7 mouse cellular contexts compared by ENCODE assay signal in genomic region chr16:46022189-46022928, GRCm38 (mm10). TPM values are rescaled to one million over a fixed set of nuclear protein-coding genes. Genes with fewer than 3 reads are reported as not detected.
DNase-seq lines count a peak whose midpoint lies in the region; ATAC-seq and TF ChIP-seq lines count a peak whose summit lies in the region.

No protein-coding gene starts in this region.

- no peaks in the 10 kb centered on the region for H3K27me3 ChIP-seq in Patski
- H3K27me3 ChIP-seq in forebrain, embryonic 14.5 days (replicated peaks; ENCODE audit: control insufficient read depth, insufficient read depth, low read length) = no peaks in the 10 kb centered on the region
- H3K27me3 ChIP-seq in hindbrain, embryonic 11.5 days (ENCODE audit: control insufficient read depth, insufficient read depth, low read length) = no peaks in the 10 kb centered on the region

- H3K27ac ChIP-seq in forebrain, embryonic 14.5 days (ENCODE audit: low read depth, low read length) = no peak overlapping the region
- no peak overlapping the region for H3K27ac ChIP-seq in hindbrain, embryonic 11.5 days (ENCODE audit: low read depth, low read length)

- no peaks in the 10 kb centered on the region for H3K9me3 ChIP-seq in forebrain, embryonic 14.5 days (replicated peaks; ENCODE audit: control insufficient read depth, low read length)
- no peaks in the 10 kb centered on the region for H3K9me3 ChIP-seq in hindbrain, embryonic 11.5 days (ENCODE audit: control insufficient read depth, low read length)

- no peaks in the 10 kb centered on the region for H3K36me3 ChIP-seq in forebrain, embryonic 14.5 days (ENCODE audit: control insufficient read depth, insufficient read depth, low read length)
- H3K36me3 ChIP-seq in hindbrain, embryonic 11.5 days (ENCODE audit: control insufficient read depth, insufficient read depth, low read length) = no peaks in the 10 kb centered on the region

- POLR2A ChIA-PET in Patski (lab: Charles Lee) = interaction anchor here (1.0 kb wide), 1 partner anchor 53 kb away, joined by 3 read pairs; no protein-coding TSS in a partner anchor

- in situ Hi-C loops in Patski (cut with MboI; ENCODE audit: low pct_unique_long_range_greater_than_20kb) = loop anchor here (10.0 kb wide), 2 partner anchors 48 to 338 kb away; no protein-coding TSS in a partner anchor

- H3K4me2 ChIP-seq in forebrain, embryonic 14.5 days (ENCODE audit: low read length) = no peak overlapping the region
- H3K4me2 ChIP-seq in hindbrain, embryonic 11.5 days (replicated peaks; ENCODE audit: low read depth, low read length) = no peak overlapping the region

- H3K9ac ChIP-seq in forebrain, embryonic 14.5 days (ENCODE audit: low read length) = no peak overlapping the region
- no peak overlapping the region for H3K9ac ChIP-seq in hindbrain, embryonic 11.5 days (ENCODE audit: low read depth, low read length)

- WGBS in forebrain, embryonic 14.5 days = 47% methylated on average over 5 of the region's 5 CpGs
- 50% methylated on average over 5 of the region's 5 CpGs for WGBS in hindbrain, embryonic 11.5 days

- ATAC-seq in Patski = peak; percentile 96
- peak; percentile 92 for ATAC-seq in forebrain, embryonic 14.5 days
- peak; percentile 82 for ATAC-seq in hindbrain, embryonic 11.5 days (ENCODE audit: low FRiP score)

- H3K4me1 ChIP-seq in forebrain, embryonic 14.5 days (ENCODE audit: control insufficient read depth, insufficient read depth, low read length) = no peaks in the 10 kb centered on the region
- no peaks in the 10 kb centered on the region for H3K4me1 ChIP-seq in hindbrain, embryonic 11.5 days (replicated peaks; ENCODE audit: control insufficient read depth, insufficient read depth, low read length)

- TF ChIP-seq CTCF in Patski (IDR thresholded peaks at IDR 0.05) = peak; percentile 92

- CTCF ChIA-PET in Patski (lab: Charles Lee) = interaction anchor here (0.7 to 2.4 kb wide), 13 partner anchors 10 to 316 kb away, joined by 3 to 12 read pairs (median 4); partner anchors contain the start of gene Plcxd2

- H3K4me3 ChIP-seq in forebrain, embryonic 14.5 days (ENCODE audit: low read depth, low read length) = no peak overlapping the region
- H3K4me3 ChIP-seq in hindbrain, embryonic 11.5 days (ENCODE audit: low read depth, low read length) = no peak overlapping the region

- DNase-seq in Patski (ENCODE audit: low read depth, low spot score) = no peak
- peak; percentile 33 for DNase-seq in cerebellum, adult 11 months
- DNase-seq in forebrain, embryonic 14.5 days (ENCODE audit: low spot score) = peak; percentile 88
- DNase-seq in hindbrain, embryonic 11.5 days (ENCODE audit: low spot score) = peak; percentile 71
- DNase-seq in layer of hippocampus, postnatal 10 days (ENCODE audit: low spot score in 2 of 2) = peak; percentile 67 to 73
- DNase-seq in lung, postnatal 4 days = peak; percentile 32 to 67
- DNase-seq in right cerebral cortex, adult 18-20 months = peak; percentile 70

RNA-seq across cellular contexts. Expression of gene Plcxd2, which starts 12.3 kb away (rescaled TPM):
- 8.2 TPM for polyA plus RNA-seq in Patski (2021)
- polyA plus RNA-seq in forebrain, embryonic 14.5 days (2014; fragmentation: Nextera tagmentation; extraction: Ambion mirVana) = 10.3 and 10.6 TPM in 2 replicates
- 3.9 and 4.3 TPM in 2 replicates for polyA plus RNA-seq in hindbrain, embryonic 11.5 days (2014; fragmentation: Nextera tagmentation; extraction: Ambion mirVana)
- total RNA-seq in layer of hippocampus, postnatal 10 days (2021) = 10 to 100 TPM; 32.8 to 34.0 TPM
